Mouse (Mus musculus): ENCODE measurements around the gene Psmc3. TPM values are rescaled to one million over a fixed set of nuclear protein-coding genes. Genes with fewer than 3 reads are reported as not detected.
A peak's percentile ranks its signal among the peaks of the same experiment; 100 is the strongest.

The Psmc3 gene
- total RNA-seq, 2 experiments from 2014 or later, result 211 to 237 TPM

DNA sequence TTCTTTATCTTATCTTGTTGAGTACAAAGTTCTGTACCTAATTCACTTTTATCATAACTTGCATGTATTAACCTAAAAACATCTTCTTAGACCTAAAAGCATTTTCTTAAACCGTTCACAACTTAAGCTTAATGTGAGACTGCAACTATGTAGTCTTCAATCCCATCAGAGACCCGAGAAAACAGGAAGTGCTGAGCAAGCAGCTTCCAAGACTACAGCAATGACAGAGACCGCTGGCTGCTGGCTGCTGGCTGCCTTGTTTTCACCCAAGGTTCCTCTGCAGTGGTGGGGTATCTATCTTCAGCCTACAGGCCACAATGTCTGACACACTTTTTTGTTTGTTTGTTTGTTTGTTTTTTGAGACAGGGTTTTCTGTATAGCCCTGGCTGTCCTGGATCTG lies 1.9 kb upstream of the Psmc3 start:
- no peak for DNase-seq
- intact Hi-C loops (cut with DNase I), result loop anchor here (5.0 kb wide), 2 partner anchors 35 to 135 kb away; no protein-coding TSS in a partner anchor

DNA sequence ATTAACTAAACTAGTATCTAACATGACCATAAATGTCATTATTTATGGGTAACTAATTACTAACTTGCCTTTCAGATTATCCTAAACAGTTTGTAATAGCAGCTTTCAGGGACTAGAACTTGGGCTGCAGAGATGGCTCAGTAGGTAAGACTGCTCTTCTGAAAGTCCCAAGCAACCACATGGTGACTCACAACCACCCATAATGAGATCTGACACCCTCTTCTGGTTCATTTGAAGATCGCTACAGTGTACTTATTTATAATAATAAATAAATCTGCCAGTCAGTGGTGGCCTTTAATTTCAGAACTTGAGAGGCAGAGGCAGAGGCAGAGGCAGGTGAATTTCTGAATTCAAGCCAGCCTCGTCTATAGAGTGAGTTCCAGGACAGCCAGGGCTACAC lies 1.1 kb upstream of the Psmc3 start:
- no peak for DNase-seq
- intact Hi-C loops (cut with DNase I), result loop anchor here (5.0 kb wide), 2 partner anchors 35 to 135 kb away; no protein-coding TSS in a partner anchor

DNA sequence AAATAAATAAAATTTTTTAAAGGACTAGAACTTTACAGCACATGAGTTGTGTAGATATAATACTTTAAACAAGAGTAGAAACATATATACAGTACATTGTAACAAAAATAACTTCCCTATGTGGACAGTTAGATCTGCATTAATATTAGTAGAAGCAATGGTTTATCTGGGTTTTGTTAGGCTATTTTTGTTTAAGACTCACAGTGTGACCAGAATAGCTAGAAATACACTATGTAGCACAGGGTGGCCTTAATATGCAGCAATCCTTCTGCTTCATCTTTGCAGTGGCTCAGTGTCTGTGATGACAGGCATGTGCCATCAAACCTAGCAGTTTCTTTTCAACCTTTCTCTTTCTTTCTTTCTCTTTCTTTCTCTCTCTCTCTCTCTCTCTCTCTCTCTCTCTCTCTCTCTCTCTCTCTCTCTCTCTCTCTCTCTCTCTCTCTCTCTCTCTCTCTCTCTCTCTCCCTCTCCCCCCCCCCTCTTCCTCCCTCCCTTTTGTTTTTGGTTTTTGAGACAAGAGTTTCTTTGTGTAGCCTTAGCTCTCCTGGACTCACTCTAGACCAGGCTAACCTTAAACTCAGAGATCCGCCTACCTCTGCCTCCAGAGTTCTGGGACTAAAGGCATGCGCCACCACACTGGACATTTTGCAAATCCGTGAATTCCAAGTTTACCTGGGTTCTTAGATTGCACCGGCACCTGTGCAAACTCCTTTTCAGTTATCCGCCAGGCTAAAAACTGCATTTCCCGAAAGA lies 452 bp upstream of the Psmc3 start:
- intact Hi-C loops (cut with DNase I), result loop anchor here (5.0 kb wide), 2 partner anchors 36 to 136 kb away; no protein-coding TSS in a partner anchor
- no peak for DNase-seq

DNA sequence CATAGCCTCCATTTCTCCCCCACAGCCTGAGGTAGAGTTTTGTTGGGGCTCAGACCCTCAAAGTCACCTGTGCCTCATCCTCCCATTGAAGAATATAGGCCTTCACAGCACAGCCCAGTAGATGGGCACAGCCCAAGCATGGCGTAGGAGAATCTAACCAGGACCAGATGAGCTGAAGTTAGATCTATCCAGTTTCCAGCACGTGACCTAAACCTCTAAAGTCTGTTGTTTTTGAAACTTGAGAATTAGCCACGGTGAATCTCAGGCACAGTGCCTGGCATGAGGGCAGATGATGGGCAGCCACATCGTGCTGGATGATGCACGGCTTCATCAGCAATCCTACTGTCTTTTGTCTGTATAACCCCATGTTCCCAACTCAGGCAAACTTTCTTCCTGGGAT lies 4.6 kb downstream of the Psmc3 start:
- no peak for DNase-seq
- intact Hi-C loops (cut with DNase I), result no loop called here

DNA sequence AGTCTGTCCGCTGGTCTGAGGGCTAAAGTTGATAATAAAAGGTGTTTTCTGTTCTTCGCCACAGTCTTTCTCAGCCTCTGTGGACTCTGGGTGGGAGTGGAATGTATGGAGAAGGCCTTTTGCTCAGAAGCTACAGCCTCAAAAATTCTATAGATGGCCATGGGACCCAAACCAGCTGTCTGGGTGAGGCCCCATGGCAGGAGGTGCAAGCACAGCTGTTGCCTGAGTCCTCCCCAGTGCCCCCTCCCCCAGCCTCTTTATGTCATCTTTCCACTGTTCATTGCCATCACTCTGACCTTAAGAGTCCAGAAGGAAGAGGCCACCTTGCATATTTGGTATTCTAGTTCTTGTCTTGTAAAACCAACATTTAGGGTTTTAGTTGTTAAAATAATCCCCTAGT lies 5.6 kb downstream of the Psmc3 start:
- intact Hi-C loops (cut with DNase I), result no loop called here
- no peak for DNase-seq

DNA sequence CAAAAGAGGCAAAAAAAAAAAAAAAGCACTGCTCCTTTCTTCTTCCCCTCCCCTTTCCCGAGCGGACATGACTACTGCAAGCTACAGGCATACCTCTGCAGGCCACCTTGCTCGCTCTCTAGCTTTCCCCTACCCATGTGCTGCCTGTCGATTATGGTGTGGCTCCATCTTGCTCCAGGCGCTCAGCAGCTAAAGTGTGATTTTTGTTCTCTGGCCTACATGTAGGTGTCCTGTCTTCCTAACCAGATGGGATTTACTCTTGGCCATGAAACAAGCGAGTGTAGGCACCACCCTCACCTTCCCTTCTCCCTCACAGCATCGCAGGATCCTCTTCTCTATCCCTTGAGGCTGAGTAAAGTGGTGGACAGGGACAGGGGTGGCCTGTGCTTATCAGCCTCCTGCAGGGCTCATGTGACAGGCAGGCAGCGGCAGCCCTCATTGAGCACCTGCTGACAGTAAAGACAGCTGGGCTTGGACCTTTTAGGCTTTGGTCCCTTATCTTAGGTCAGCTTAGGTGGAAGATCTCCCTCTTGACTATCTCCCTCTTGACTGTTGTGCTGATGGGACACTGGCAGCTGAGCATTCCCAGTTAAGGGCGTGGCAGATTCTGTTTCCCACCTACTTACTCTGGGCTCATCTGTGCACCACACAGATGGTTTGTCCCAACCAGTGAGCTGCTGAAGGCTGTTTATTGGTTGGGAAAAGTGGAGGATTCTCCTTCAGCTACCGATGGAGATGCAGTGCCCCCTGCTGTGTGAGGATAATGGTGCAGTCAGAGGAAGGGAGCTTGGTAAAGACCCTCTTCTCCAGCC lies 6.9 kb downstream of the Psmc3 start:
- intact Hi-C loops (cut with DNase I), result loop anchor here (1.0 kb wide), 1 partner anchor 194 kb away; no protein-coding TSS in a partner anchor
- DNase-seq, result peak; percentile 47 to 57

DNA sequence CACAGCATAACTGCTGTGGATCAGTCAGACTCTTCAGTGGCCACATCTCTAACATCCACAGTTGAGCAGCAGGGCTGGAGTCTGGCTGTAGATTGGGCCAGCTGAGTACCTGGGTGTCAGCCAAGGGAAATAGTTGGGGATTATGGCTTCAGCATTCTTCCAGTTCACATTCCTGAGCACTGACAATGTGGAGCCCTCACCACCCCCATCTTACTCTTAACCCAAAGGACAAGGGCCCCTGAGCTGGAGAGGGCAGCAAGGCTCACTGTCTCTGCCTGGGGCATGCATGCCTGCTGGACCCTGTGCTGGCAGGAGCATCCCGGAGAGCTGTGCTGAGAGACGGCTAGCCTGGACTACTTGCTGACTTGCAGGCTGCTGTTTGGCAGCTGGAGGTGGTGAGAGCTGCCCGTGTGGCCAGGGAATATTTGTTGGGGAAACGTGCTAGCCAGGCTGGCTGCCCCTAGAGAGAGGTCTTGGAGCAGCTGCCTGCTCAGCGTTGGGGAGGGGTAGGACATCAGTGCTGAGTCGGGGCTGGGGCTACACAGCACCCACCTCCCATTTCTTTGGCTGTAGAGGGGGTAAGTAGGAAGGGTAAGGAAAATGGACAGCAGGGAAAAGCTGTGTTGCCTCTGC lies 8.2 kb downstream of the Psmc3 start:
- peak; percentile 46 to 55 for DNase-seq
- intact Hi-C loops (cut with DNase I), result loop anchor here (1.0 kb wide), 1 partner anchor 196 kb away; no protein-coding TSS in a partner anchor

DNA sequence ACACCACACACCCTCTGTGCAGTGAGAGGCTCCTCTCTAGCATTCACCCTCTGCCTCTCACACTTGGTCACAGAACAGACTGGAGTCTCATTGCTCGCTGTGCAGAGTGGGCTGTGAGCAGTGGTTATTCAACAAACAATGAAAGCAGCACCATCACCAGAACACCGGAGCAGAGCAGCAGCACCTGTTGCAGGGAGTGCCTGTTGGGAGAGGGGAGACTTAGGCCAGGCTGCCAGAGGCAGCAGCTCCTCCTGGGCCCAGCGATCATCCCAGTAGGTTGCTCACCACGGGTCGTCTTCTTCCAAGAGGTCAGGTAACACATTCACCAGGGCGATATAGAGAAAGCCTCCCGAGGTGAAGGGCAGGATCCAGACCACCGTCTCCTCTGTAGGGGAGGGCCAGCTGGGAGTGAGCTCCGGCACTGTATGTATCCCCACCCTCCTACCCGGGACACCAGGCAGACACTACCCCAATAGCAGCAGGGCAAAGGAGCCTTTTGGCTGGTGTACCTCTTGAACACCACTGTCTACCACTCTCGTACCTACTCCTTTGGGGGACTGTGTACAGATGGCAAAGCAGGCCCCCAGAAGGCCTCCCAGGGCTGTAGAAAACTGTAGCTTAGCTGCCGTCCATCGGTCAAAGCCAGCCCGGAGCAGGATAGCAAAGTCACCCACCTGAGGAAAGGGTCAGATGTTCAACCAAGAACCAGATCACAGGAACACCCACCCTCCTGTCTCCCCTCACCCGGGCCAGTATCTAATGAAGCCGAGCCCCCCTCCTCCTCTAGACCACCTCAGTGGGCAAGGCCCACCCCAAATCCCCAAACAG lies 9.2 kb downstream of the Psmc3 start:
- intact Hi-C loops (cut with DNase I), result no loop called here
- no peak for DNase-seq

DNA sequence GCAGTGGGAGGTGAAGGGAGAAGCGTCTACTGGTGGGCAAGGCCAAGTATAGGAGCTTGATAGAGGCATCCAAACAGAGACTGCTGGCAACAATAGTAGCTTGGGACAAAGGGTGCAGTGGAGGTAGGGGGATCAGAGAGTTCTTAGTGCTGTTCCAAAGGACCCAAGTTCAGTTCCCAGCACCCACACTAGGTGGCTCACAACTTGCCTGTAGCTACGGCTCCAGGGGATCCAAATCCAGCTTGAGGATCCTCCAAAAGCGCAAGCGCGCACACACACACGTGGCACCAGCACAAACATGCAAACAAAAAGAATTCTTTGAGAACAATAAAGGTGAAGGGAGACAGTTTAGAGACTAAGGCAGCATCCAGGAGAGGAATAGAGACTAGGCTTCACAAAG lies 10.4 kb downstream of the Psmc3 start:
- no peak for DNase-seq
- intact Hi-C loops (cut with DNase I), result no loop called here

DNA sequence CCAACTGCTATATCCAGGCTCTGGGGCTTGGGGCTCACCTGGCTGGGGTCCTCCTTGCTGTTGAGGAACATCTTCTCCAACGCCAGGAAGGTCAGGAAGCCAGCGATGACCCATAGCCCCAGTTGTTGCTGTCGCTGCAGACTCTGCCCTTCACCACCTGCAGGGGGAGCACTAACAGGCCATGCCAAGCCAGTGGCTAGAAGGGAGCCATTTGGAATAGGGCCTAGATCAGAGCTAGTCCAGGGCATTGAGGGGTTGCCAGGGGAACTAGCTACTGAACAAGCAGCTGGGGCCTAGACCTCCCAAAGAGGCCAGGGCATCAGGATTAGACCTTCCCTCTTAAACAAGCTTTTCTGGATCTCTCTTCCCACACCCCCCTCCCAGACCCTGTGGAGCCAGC lies 11.7 kb downstream of the Psmc3 start:
- intact Hi-C loops (cut with DNase I), result no loop called here
- peak in 1 of 2 experiments; percentile 52 for DNase-seq

DNA sequence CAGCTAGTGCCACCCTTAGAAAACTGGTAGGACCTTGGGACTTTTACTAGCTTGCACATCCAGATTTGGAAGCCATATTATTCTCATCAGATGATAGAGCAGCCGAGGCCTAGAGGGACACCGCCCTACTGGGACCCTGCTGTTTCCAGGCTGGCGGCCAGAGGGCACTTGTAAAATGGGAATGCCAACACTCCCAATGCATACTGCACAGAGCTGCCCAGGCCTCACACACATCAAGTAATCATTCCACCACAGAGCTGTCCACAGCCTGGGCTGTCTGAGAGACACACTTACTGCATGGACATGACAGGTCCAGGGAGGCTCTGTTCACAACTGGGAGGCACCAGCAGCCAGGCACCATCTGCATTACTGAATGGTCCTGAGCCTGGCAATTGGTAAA lies 12.6 kb downstream of the Psmc3 start:
- intact Hi-C loops (cut with DNase I), result no loop called here
- DNase-seq, result no peak

DNA sequence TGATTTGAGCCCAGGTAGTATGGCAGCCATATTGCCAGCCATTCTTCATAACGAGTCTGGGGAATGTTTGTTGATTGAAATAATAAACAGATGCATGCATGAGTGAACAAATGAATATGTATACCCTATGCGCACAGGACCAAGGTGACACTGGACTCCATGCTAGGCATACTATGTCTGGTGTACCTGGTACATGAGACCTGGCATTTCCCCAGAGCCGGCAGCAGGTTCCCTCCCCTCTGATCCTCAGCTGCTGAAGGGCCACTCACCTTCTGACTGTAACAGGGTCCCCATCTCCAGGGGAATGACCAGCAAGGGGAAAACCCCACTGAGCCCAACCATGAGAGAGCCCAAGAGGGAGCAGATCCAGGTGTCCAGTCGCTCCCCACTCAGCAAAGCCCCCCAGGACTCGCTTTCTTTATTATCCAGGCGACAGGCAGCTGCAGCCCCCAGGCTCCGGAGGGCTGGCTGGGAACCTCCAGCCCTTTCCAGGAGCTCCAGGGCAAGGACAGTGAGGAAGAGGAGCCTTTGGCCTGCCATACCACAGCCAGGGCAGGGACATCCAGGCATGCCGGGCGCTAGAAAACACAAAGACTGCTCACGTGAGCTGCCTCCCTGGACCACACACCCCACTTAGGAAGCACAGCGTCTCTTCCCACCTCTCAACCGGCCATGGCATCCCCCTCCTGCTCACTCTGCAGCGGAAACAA lies 14.5 kb downstream of the Psmc3 start:
- intact Hi-C loops (cut with DNase I), result no loop called here

DNA sequence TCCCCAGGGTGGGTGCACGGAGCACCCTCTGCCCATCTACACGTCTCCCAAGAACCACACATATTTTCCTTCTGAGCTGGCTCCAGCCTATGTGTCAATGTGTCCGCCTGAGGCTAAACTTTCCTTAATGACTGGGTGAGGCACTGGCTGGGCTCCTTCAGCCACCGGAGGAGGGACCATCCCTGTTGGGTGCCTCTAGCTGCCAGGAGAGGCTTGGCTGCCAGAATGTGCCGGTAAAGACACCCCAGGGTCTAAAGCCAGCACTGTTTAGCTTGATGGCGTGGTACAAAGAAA lies 15.0 kb downstream of the Psmc3 start:
- intact Hi-C loops (cut with DNase I), result no loop called here
- DNase-seq, result no peak

More for the DNA sequence above, 14.5 kb downstream of the Psmc3 start:
- no peak for DNase-seq

DNA sequence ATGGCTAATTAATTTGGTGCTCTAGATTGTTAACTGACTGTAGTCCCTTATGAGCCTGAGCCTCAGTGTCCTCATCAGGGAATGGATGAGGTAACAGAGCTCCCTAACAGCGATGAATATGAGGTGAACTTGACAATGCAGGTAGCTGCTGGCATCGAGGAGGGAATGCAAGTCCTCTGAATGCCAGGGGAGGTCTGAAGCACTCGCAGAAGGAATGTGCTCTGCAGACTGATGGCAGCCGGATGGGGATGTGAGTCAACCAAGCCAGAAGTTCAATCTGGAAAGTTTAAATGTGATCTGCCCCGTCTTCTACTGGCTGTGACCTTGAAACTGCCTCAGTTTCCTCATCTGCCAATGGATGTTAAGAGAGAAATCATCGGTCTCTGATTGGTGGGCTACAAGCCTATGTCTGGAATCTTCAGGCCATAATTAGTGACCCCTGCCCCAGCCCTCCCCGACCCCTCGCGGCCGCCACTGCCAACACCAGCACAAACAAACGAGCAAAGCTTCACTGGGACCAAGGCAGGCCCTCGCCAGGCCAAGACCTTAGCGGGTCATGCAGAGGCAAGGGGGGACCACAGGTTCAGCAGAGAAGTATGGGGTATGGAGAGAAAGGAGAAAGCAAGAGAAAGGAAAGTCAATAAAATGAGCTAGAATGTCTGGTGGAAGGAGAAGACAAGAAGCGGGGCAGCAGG lies 15.6 kb downstream of the Psmc3 start:
- intact Hi-C loops (cut with DNase I), result no loop called here
- no peak for DNase-seq

DNA sequence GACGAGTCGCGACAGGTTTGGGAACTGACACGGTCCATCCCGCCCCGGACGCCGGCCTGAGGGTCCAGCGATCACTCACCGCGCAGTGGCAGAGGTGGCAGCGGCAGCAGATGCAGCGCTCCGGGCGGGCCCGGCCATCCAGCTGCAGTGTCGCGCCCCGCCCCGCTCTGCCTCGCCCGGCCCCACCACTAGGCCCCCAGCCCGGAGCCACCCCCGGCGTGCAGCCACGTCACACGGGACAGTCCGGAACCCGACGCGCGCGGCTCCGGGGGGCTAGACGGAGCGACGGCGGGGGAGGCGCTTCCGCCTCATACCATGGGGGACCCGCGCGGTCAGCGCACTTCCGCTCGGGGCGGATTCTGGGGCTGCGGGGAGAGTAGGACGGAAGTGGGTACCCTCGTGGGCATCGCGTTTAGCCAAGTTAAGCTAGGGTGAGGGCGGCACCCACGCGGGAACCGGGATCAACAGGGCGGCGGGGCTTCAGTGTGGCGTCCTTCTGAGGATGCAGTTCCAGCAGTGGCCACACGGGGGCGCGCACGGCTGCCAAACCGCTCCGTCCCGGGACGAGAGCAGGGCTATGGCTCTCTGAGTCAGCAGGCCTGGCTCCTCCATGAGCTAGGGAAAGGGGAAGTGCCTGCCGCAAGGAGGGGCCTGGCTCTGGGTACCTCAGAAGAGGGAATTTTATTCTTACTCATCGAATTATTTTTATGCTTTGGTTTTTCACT lies 16.4 kb downstream of the Psmc3 start, which contains the start of gene Slc39a13:
Gene Slc39a13, minus strand, starts transcription at position 342 of the 725 bp plus-strand sequence.
- intact Hi-C loops (cut with DNase I), result loop anchor here (1.0 to 5.0 kb wide), 2 partner anchors 31 to 132 kb away; partner anchors contain the start of genes Acp2 and Nr1h3

DNA sequence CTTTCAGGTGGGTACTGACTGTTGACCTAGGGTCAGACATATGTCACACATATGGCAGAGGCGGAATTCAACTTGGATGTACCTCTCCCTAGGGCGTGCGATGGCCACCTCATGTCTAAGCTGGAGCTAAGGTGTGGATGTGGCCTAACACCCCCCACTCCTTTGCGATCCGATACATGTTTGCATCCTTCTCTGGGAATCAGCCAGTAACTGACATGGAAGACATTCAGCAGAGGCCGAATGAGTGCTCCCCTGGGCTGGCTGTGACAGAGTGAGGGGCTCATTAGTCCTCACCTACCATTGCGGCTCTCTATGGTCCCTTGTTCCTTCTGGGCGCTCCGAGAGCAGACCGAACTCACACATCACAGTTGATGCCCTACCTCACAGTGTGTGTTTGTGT lies 17.2 kb downstream of the Psmc3 start:
- no peak for DNase-seq
- intact Hi-C loops (cut with DNase I), result loop anchor here (5.0 kb wide), 1 partner anchor 131 kb away; the partner anchor contains the start of genes Acp2 and Nr1h3

More for the DNA sequence above, 16.4 kb downstream of the Psmc3 start, which contains the start of gene Slc39a13:
- DNase-seq, result peak; percentile 98

DNA sequence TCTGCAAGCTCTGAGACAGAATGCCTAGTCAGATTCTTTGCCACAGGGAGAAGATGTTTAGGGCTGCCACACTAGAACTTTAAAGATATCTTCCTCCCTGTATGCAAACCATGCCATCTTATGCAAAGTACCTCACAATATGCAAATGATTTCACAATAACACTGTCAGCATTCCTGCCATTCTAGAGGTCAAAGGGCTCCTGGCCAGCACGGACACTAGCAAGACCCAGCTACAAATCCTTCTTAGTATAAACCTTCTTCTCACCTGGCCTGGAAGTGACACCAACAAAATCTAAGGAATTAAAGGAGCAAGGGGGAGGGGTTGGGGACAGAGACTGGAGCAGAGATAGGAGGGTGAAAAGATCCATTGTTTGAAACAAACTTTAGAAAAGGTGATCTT lies 18.3 kb downstream of the Psmc3 start:
- no peak for DNase-seq
- intact Hi-C loops (cut with DNase I), result loop anchor here (5.0 kb wide), 1 partner anchor 130 kb away; the partner anchor contains the start of genes Acp2 and Nr1h3

DNA sequence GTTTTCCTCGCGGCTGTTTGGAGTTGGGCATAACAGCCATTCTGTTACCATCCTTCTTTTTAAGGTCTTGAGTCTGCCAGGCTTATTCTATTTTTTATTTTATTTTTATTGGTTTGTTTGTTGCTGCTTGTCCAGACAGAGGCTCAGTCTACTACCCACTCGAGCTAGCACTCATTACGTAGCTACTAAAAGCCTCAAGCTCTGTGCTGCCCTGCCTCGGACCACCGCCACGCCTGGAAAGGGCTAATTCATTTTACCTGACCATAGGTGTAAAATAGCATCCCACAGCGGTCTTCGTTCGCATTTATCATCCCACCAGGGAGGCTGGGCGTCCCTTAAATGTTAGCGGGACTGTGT lies 24.1 kb downstream of the Psmc3 start:
- intact Hi-C loops (cut with DNase I), result no loop called here
- no peak for DNase-seq

All from heart, postnatal 36 days (tissue).